Mouse (Mus musculus): ENCODE data around the gene Dkk2.
"Not testable (repeated sequence)": the region's sequence is repeated elsewhere in the genome, so short reads cannot be mapped to it uniquely, and the experiment has no call there.

Gene Dkk2

DNA sequence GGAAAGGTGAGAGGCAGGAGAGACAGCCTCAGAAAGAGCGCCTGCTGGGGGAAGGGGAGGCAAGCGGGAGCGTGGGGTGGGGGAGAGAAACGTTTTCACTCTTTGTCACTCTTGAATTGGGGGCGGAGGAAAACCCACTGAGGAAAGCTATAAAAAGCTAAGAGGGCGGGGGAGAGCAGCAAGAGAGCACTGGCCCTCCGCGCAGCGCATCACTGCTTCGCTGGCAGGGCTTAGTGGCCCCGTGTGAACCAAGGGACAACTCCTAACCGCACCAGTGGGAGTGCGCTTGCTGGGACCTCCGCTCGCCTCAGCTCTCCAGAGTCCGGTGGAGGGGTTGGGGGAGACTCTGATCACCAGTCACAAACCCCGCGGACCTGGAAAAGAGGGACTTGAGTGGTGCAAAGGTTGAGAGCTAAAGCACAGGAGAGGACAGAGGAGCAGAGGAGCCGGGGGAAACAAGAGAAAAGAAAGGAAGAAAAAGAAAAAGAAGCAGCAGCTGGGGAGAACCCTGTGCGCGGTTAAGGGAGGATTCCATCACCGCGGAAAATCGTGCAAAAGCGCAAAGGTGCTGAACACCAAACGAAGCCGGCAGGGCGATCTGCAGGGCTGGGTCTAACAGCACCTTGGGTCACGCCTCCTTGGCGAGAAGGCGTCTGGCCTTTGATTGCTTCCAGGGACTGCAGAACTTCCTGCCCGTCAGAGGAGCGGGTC is at the start of gene Dkk2:
Gene Dkk2 (plus strand): TSS at position 181 of the 711 bp plus-strand sequence.
- no peak for DNase-seq (ENCODE audit: low spot score)

GRCm38 (mm10) chr3:132036704-132037103 is 48.4 kb upstream of the Dkk2 start:
- no peak for DNase-seq (ENCODE audit: low spot score)

DNA sequence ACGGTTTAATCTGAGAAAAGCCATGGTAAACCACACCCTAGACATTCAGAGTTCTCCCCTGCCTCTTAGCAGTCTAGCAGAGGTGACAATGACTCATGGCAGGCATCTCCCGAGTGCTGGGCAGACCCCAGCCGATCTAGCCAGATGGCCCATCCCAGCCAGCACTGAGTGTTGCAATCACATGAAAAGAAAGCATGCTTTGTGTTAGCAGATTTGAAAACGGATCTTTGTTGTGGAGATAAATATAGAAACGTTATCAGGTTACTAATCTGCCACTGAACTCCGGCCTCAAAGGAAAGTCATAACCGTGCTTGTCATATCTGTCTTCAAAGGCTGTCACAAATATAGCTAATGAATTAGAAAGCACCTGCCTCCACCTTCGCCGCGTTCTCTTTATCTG is 47.4 kb upstream of the Dkk2 start:
- no peak for DNase-seq (ENCODE audit: low spot score)

- no peak for DNase-seq (ENCODE audit: low spot score)
These were observed 45.0 kb upstream of the Dkk2 start for GRCm38 (mm10) chr3:132040066-132040465.

DNA sequence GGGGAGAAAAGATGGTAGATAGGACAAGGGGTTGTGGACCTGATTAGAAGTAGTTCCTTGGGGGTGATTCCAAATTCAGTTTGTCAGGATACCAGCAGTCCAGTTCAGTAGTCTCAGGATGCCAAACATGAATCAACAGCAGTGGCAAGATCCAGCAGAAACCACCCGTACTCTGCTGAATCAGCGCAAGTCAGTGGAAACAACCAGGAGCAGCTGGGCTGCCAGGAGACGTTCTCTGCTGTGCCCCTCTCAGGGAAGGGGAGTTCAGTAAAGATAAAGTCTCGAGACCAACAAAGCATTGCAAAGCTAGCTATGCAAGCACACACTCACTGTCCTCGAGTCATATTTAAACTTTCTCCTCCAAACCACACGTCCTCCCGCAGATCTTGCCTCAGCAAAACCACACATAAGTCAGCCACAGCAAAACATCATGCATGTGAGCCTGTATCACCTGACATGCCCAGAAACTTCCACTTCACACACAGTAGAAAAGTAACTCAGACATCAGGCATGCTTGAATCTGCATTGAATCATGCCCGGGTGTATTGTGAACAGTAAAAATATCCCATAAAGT is 34.1 kb upstream of the Dkk2 start:
- DNase-seq (ENCODE audit: low spot score) = peak; percentile 4

DNA sequence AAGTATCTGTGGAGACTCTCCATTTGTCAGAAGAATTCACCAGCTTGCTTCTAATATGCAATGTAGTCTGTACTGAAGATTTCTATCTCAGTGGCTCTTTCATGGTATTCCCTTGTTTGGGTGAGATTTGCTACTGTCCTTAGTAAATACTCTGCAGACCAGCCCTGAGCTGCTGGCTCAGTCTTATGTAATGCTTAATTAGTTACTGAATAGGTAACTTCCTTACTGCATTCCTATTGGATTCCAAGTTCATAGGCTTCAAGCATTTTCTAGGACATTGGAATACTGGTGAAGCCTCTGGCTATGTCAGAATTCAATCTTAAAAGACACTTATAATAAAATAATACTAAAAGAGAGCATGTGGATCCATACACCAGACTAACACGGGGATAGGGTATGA is 22.3 kb upstream of the Dkk2 start:
- DNase-seq (ENCODE audit: low spot score) = not testable (repeated sequence)

- DNase-seq (ENCODE audit: low spot score) = no peak
These were observed 21.7 kb upstream of the Dkk2 start for GRCm38 (mm10) chr3:132063374-132063773.

DNA sequence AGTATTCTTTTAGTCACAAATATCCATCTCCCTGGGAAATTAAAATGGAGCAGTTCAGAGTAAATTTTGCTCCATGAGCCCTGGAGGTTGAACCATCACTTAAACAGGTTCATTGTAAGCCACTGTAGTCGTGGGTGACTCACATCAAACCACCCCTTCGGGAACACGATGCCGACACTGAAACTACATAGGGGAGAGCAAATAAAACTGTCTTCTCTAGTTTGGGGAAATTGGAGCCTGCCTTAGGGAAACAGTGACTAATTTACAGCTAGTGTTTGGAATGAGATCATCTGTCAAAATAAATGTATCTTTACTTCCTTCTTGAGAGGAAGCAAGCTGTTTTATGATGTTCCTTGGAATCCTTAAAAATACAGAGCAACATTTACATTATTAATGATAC is 21.1 kb upstream of the Dkk2 start:
- DNase-seq (ENCODE audit: low spot score) = no peak

DNA sequence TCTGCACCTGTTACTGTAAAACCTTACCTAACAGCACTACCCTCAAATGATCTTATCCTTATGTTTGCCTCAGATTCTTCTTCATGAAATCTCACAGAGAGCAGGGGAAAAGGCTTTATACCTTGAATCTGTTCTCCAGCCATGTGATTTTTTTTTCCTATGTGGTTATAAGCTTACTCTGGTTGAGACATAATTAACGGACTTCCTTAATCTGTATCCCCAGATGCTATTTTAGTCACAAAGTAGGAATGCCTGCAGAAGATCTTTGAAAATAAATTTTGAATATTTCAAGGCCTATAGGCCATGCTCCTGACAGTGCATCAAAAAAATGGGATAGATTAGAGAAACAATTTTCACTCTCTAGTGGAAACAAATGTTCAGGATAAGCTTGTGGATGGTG is 20.2 kb upstream of the Dkk2 start:
- no peak for DNase-seq (ENCODE audit: low spot score)

DNA sequence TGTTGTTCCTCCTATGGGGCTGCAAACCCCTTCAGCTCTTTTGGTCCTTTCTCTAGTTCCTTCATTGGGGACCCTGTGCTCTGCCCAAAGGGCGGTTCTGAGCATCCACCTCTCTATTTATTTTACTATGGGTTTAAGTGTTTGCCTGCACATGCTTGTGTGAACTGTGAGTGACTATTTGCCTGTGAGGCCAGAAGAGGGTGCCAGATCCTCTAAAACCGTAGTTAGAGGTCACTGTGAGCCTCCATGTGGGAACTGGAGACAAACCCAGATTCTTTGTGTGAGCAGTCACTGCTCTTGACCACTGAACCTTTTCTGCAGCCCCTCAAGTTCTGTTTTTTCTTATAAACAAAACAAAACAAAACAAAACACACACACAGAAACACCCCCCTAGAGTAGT is 14.1 kb upstream of the Dkk2 start:
- no peak for DNase-seq (ENCODE audit: low spot score)

DNA sequence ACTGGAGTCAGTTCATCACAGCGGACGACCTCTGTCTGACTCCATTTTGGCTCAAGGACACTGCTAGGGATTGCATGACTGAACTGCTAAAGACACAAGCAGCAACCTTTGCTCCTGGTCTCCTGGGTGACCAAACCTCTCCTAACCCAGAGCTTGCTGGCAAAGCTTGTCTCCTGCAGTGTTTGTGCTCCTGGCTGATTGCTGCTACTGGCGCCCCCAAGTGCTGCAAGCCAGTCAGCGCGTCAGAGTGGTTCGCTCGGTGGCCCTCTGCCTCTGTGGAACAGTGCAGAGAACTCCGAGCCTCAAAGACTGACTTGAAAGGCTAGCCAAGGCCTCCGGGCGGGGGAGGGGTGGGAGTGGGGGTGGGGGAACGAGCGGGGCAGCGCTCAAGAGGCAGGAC is 1.1 kb upstream of the Dkk2 start:
- DNase-seq (ENCODE audit: low spot score) = no peak

DNA sequence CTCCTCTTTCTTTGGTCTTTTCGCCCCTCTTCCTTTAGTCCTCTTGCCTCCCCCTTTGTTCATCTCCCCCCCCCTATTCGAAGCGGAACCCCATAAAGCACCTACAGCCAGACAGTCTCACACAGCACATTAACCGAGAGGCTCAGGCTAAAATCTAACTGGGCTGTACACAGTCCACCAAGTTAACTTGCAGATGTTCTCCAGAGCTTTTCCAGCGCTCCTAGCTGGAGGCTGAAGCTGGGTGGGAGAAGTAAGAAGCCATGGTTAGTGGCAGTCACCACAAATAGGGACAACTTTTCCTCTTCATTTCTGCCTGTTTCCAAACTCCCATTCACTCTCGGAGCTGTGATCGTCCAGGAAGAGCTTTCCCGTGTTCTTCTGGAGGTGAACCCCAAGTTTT is 412 bp upstream of the Dkk2 start:
- no peak for DNase-seq (ENCODE audit: low spot score)

GRCm38 (mm10) chr3:132085823-132086350 is 795 bp downstream of the Dkk2 start:
- DNase-seq (ENCODE audit: low spot score) = no peak

- no peak for DNase-seq (ENCODE audit: low spot score)
These were observed 1.4 kb downstream of the Dkk2 start for GRCm38 (mm10) chr3:132086461-132086860.

DNA sequence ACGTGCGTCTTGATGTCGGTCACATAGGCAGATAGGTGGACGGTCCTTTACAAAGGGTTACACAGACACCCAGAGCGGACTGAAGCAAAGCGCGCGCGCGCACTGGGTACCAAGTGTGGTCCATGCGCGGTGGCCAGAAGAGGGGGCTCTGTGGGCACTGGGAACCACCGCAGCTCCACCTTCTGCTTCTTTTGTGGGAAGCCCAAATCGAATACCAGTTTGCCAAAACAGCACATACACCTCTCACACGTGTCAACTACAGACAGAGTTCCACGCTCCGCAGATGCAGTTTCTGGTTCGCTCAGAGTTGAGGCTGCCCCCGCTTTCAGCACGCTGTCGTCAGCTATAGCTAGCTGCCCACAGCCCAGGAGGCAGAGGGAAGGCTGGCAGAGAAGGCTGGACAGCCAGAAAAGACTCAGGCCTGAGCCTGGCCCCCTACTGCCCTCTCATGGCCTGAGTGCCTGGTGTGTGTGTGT is 2.0 kb downstream of the Dkk2 start:
- no peak for DNase-seq (ENCODE audit: low spot score)

DNA sequence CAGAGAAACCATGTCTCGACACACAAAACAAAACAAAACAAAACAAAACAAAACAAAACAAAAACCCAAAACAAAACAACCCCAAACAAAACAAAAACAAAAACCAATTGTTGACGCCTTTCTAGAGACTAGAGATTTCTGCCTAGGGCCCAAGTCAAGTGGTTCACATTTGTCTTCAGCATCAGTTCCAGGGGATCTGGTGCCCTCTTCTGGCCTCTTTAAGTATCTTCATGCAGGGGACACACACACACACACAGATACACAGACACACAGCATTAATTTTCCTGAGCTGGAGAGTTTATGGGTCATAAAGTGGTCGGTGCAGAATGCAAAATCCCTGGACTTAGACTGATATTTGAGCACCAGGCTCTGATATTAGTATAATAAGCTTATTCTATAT is 7.9 kb downstream of the Dkk2 start:
- no peak for DNase-seq (ENCODE audit: low spot score)

DNA sequence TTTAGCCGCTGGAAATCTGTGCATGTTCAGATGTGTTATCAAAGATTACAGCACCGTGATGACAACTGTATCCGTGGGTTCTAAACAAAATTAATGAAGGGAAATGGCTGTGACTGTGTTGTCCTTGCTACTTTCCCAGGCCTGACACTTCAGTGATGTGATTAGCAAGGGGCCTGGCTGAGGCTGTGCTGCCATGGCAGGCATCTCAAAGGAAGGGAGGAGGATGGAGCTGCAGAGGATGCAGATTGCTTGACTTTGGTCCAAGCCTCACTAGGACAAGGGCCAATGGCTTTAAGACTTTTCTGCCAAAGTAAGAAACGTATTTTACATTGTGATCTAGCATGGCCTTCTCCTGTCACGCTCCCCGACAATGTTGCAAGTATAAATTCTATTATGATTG is 11.2 kb downstream of the Dkk2 start:
- no peak for DNase-seq (ENCODE audit: low spot score)

GRCm38 (mm10) chr3:132100746-132101145 is 15.7 kb downstream of the Dkk2 start:
- DNase-seq (ENCODE audit: low spot score) = no peak

- no peak for DNase-seq (ENCODE audit: low spot score)
These were observed 17.9 kb downstream of the Dkk2 start for GRCm38 (mm10) chr3:132103020-132103419.

DNA sequence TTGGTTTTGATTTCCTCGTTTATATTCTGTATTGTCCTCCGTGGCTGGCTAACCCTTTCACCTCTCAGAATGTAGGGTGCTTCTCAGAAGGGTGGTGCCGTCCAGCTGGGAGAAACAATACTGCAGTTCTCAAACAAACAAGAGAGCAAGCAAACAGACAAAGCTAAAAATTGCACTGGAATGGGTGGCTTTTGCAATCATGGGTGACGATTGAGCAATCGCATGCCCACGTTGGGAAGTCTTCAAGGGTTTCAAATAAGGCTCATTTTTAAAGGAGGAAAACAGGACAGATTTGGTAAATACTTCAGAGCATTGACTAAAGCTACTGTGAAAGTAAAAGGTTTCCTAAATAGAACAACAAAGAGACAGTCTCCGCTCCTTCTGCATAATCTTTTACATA is 18.4 kb downstream of the Dkk2 start:
- DNase-seq (ENCODE audit: low spot score) = no peak

DNA sequence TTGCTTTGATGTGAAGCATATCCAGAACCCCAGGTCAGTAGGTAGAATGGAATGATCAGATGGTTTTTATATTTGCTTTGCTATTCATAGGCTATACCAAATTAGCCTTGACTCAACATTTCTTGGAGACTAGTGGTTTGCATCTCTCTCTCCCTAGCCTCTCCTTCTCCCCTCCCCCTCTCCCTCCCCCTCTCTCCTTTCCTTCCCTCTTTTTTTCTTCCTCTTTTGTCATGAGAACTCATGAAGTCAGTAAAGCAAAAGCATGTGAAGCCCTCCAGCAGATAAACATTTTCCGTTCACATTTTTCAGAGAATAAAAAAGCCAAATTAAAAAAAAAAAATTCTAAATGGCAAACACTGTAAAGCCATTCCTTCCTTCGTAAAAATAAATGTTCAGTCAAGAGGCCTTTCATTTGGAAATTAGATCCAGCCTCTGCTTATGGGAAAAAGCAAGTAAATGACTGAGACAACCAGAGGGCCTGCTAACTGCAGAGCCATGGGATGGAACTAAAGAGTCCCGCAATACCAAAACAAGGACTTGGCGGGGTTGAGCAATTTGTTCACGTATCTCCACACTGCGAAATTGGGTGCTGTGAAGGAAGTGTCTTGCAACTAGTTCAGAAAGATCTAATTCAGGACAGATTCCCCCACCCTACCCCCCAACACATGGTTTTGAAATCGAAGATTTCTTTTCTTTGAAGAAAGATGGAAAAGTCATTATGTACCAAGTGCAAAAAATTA is 30.9 kb downstream of the Dkk2 start:
- DNase-seq (ENCODE audit: low spot score) = no peak

GRCm38 (mm10) chr3:132121344-132121743 is 36.3 kb downstream of the Dkk2 start:
- DNase-seq (ENCODE audit: low spot score) = no peak

- DNase-seq (ENCODE audit: low spot score) = no peak
These were observed 37.5 kb downstream of the Dkk2 start for GRCm38 (mm10) chr3:132122581-132122980.
